Mouse (Mus musculus) left cerebral cortex, adult 2 months (tissue): ENCODE data around the gene Kcnj1. TPM values are rescaled to one million over a fixed set of nuclear protein-coding genes. Genes with fewer than 3 reads are reported as not detected.
A peak's percentile ranks its signal among the peaks of the same experiment; 100 is the strongest.

Source experiments
- DNase-seq, 2 experiments: peaks; one replicate each; pipeline ENCODE4 v3.0.0; 2021 to 2022; ENCODE audit warnings: low spot score in 2 of 2, mixed read lengths in 1 of 2; ENCODE audit errors: extremely low spot score in 1 of 2
- H3K27ac ChIP-seq: fragments of 200-600 bp; 2 replicates; pipeline ENCODE4 v1.8.1; 2022
- H3K4me3 ChIP-seq: fragments of 200-600 bp; 2 replicates; pipeline ENCODE4 v1.8.1; 2022
- CTCF ChIP-seq: fragments of 200-600 bp; IDR thresholded peaks from 2 replicates; pipeline ENCODE4 v1.8.1; 2022; ENCODE audit warnings: antibody characterized with exemption, mild to moderate bottlenecking, moderate library complexity
- intact Hi-C: fragments of 180-260 bp; cut with DNase I; formaldehyde crosslinking; loops from one replicate; pipeline ENCODE4 v1.15.1; 2025
- total RNA-seq, 2 experiments: library from RNA; stranded (reverse); gene quantifications; 2 replicates each; pipeline ENCODE4 v1.2.3; 2021

Kcnj1 gene
- total RNA-seq, 2 experiments from 2014 or later = not detected

GRCm38 (mm10) chr9:32431061-32431460 lies 58.8 kb downstream of the Kcnj1 start:
- intact Hi-C loops = no loop called here
- DNase-seq = no peak
- Histone ChIP-seq H3K4me3 (no peak overlapping the region), H3K27ac (no peak overlapping the region)
- TF ChIP-seq CTCF = no peak

GRCm38 (mm10) chr9:32434241-32435213 lies 62.2 kb downstream of the Kcnj1 start:
- TF ChIP-seq CTCF = no peak
- Histone ChIP-seq H3K4me3 (no peak overlapping the region), H3K27ac (no peak overlapping the region)
- DNase-seq = no peak
- intact Hi-C loops = no loop called here

- no peak overlapping the region for H3K4me3 ChIP-seq
- DNase-seq = no peak
- no peak overlapping the region for H3K27ac ChIP-seq
- no peak for TF ChIP-seq CTCF
- intact Hi-C loops = no loop called here
Measured at GRCm38 (mm10) chr9:32443115-32443514, 70.8 kb downstream of the Kcnj1 start.

GRCm38 (mm10) chr9:32443817-32444216 lies 71.5 kb downstream of the Kcnj1 start:
- Histone ChIP-seq H3K27ac (no peak overlapping the region), H3K4me3 (no peak overlapping the region)
- TF ChIP-seq CTCF = no peak
- no peak for DNase-seq
- intact Hi-C loops = no loop called here

DNA sequence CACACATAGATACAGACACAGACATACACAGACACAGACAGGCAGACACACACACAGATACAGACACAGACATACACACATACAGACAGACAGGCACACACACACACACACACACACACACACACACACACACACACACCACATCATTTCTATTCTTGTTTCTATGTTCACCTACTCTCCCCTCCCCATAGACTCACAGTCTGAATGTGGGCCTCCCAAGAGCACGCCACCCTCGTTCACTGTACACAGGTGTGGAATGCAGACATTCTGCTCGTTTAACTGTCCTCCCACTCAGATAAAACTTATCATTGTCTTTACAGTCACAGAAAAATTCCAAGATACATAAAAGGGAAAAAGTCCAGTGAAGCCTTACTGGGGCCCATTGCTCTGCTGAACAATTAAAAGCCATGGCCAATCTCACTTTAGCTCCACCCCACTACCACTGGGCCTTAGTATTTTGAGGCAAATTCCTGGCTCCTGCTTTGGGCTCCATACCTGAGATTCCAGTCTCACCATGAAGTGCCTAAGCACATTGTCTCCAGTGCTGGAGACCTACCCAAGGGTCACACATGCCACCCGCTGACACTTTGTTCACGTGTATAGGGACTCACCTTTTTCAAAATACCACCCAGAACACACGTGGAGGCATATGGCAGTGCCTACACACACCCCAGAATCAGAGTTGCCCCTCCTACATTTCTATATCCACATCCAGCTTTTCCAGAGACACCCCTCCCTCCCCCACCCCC lies 72.3 kb downstream of the Kcnj1 start:
- Histone ChIP-seq H3K27ac (no peak overlapping the region), H3K4me3 (no peak overlapping the region)
- intact Hi-C loops = no loop called here
- no peak for DNase-seq
- TF ChIP-seq CTCF = no peak

GRCm38 (mm10) chr9:32445789-32446188 lies 73.5 kb downstream of the Kcnj1 start:
- no peak overlapping the region for H3K27ac ChIP-seq
- intact Hi-C loops = no loop called here
- no peak for DNase-seq
- TF ChIP-seq CTCF = peak; percentile 48
- H3K4me3 ChIP-seq = no peak overlapping the region

DNA sequence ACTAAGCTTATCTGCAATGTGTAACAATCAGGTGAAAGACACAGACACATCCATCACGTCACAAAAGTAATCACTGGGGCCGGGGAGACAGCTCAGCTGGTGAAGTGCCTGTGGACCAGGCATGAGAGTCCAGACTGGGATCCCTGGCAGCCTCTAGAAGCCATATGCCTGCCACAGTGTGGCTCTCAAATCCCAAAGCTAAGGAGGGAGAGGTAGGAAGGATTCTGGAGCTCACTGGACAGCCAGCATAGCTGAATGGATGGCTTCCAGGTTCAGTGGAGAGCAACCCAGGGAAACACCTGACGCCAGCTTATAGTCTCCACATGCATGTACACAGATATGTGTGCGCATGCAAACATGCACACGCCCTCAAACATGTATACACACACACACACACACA lies 76.5 kb downstream of the Kcnj1 start:
- intact Hi-C loops = no loop called here
- DNase-seq = no peak
- TF ChIP-seq CTCF = no peak

More for the DNA sequence above, 76.5 kb downstream of the Kcnj1 start:
- Histone ChIP-seq H3K4me3 (no peak overlapping the region), H3K27ac (no peak overlapping the region)

Other genes starting within 250 kb of the Kcnj1 start
- under 1 TPM; 0.45 to 0.47 TPM for gene Kcnj5, start 28.1 kb upstream of the Kcnj1 start, total RNA-seq
- gene Fli1, start 170.4 kb downstream of the Kcnj1 start, total RNA-seq = 1 to 10 TPM; 3.5 to 5.9 TPM